Mouse (Mus musculus): ENCODE results near the gene Slc26a6.
A peak's percentile ranks its signal among the peaks of the same experiment; 100 is the strongest.

The Slc26a6 gene

DNA sequence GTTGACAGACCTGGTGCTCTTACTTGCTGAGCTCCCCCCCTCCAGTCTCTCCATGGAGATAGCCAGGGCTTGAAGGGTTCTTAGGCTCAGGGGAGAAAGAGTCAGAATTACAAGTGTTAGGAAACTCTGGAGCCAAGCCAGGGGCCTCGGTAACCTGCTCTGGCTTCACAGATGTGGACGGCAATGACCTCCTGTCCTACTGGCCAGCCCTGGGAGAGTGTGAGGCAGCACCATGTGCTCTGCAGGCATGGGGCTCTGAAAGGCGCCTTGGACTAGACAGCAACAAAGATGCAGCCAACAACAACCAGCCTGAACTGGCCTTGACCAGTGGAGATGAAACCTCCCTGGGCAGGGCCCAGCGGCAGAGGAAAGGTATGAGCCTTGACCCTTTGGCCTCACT is 5.7 kb upstream of the Slc26a6 start:
- peak; percentile 31 to 52 for DNase-seq

GRCm38 (mm10) chr9:108848419-108848818 is 4.7 kb upstream of the Slc26a6 start:
- no peak for DNase-seq

DNA sequence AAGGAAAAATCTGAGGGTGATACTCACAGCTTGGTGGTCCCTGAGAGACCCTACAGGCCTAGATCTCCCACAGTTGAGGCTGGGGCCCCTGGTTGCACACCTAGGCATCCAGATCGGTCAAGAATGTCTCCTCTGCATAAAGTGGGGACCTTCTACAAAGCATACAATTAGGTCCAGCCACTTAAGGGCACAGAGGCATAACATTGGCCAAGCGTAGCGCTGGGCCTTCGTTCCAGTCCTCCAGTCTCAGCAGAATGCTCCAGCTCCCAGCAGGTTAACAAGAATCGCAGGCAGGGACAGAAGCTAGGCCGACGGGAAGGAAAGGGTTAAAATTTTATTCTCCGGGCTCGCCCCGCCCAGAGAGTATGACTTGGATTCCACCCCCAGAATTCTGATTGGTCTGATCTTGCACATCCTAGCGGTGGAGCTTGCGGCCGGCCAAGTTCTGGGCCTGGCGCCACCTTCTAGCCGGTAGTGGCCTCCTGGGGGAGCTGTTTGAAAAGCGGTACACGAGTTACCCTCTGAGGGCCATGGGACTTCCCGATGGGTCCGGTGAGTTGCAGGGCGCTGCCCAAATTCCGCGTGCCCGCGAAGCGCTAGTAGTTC is 655 bp downstream of the Slc26a6 start:
- DNase-seq: peak; percentile 95 to 96

- peak; percentile 90 to 92 for DNase-seq
Measured at GRCm38 (mm10) chr9:108854241-108854696, 1.2 kb downstream of the Slc26a6 start.

DNA sequence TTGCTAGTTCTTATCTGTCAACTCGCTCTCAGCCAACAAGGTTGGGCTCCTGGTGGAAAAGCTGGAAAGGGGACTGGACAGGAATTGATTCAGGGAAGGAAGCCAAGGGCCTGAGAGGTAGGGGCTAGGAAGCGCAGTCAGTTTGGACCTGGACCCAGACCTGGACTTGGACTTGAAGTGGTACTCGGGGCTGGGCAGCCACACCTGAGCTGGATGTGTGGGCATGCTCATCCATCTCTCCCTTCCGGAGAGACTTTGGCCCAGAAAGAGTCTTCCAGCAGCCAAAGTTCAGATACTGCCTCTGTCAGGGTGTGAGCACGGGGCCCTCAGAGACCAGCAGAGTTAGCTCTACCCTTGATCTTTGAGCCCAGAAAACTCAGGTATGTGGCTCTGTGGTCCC is 2.3 kb downstream of the Slc26a6 start:
- no peak for DNase-seq

DNA sequence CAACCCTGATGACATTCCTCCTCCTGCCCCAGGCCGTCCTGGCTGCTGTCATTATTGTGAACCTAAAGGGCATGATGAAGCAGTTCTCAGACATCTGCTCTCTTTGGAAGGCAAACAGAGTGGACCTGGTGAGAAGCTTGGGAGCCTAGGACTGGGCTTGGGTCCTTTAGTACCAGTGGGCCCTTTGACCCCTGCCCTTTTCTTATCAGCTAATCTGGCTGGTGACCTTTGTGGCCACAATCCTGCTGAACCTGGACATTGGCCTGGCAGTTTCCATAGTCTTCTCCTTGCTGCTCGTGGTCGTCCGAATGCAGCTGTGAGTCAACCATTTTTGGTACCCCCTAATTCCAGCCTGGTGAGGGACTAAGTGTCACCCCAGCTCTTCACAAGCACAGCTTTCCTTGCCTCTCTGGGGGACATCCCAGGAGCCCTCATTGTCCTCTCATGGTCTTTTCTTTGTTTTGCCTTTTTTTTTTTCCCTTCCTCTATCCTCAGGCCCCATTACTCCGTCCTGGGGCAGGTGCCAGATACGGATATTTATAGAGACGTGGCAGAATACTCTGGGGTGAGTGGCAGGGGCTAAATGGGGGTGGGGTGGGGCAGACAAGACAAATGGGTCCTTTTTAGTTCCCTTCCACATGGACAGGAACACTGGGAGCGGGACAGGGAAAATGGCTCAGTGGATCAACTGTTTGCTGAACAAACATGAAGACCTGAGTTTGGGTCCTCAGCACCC is 5.9 kb downstream of the Slc26a6 start:
- no peak for DNase-seq

DNA sequence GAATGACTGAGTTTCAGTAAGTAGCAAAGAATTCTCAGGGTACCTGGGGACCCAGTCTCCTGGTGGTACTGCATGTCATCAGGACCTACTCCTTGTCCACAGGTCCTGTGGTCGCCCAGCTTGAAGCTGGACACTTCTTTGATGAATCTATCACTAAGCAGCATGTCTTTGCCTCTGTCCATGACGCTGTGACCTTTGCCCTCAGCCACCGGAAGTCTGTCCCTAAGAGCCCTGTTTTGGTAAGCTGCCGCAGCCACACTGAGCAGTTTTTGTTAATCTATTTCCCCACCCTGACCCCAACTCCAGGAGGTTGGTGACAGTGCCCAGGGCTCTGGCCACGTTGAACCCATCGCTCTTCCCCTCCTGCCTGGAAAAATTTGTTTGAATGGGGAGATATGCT is 59.2 kb downstream of the Slc26a6 start:
- no peak for DNase-seq

- no peak for DNase-seq
Measured at GRCm38 (mm10) chr9:108913161-108913560, 60.1 kb downstream of the Slc26a6 start.

- DNase-seq: no peak
Measured at GRCm38 (mm10) chr9:108913621-108914020, 60.5 kb downstream of the Slc26a6 start.

GRCm38 (mm10) chr9:108914491-108914890 is 61.4 kb downstream of the Slc26a6 start, which contains the start of gene Tmem89:
TSS of gene Tmem89 (plus strand) at chr9:108914619.
- DNase-seq: peak in 1 of 2 experiments; percentile 5

DNA sequence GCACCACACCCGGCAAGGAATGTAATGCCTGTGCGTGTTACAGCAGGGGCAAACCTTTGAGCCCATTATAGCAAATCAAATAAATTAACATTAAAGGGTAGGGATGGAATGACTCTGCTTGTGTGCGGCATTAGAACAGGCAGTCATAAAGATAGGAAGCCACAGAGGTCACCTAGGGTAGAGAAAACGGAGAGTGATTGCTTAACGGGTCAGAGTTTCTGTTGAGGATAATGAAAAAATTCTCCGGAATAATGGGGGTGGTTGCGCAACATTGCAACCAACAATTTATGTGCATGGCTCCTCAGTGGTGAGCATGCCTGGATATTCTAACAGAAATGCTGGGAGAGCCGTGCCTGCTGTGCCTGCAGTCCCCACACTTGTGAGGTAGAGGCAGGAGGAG is 72.8 kb downstream of the Slc26a6 start:
- no peak for DNase-seq

DNA sequence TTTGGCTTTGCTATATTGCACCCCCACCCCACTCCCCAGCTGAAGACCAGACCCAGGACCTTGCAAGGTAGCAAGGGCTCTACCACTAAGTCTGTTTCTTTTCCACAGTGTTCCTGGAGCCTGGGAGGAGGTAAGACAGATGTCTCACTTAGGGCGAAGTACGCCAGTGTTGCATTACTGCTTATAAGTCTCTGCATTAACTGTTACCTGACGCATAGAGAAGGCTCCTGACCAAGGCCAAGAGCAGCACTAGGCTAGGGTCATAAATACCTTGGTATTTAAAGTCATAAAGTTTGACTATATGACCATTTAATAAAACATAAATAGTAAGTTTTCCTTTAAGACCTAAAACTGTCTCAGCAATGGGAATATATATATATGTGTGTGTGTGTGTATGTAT is 75.3 kb downstream of the Slc26a6 start:
- no peak for DNase-seq

DNA sequence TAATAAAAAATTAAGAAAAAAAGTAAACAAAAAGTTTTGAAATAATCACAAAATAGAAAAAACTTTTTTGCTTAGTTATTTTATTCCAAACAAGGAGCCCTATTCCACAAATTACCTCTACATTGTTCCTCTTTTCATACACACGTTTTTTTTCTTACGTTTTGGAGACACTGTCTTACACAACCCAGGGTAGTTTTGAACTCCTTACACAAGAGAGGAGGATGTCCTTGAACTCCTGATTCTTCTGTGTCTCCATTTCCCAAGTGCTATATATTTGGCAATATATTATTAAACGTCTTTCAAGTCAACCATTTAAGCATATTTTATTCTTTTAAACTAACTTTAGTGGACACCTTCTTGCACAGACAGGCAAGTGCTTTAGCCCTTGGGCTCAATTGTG is 82.9 kb downstream of the Slc26a6 start:
- DNase-seq: no peak

GRCm38 (mm10) chr9:108936418-108937364 is 83.6 kb downstream of the Slc26a6 start, which contains the start of gene Uqcrc1:
TSS of gene Uqcrc1 (plus strand) at chr9:108936633.
- peak; percentile 94 to 95 for DNase-seq

DNA sequence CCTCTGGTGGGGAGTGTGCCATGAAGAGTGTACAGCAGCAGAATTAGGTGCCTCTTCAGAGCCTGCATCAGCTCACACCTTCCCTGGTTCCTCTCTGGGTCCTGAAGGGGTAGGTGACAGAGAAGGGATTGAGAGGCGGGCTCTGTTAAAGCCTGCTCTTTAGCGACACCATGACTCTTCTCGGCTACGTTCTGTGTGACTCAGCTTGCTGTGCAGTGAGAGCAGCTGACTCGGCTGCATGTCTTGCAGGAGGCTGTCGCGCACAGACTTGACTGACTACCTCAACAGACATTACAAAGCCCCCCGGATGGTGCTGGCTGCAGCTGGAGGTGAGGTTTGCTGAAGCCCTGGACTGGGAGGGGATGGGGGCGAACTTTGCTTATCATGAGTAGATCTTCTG is 92.0 kb downstream of the Slc26a6 start:
- no peak for DNase-seq

- DNase-seq: no peak
Measured at GRCm38 (mm10) chr9:108945608-108946007, 92.5 kb downstream of the Slc26a6 start.

- DNase-seq: peak in 1 of 2 experiments; percentile 15
Measured at GRCm38 (mm10) chr9:108949231-108949966, 96.3 kb downstream of the Slc26a6 start.

DNA sequence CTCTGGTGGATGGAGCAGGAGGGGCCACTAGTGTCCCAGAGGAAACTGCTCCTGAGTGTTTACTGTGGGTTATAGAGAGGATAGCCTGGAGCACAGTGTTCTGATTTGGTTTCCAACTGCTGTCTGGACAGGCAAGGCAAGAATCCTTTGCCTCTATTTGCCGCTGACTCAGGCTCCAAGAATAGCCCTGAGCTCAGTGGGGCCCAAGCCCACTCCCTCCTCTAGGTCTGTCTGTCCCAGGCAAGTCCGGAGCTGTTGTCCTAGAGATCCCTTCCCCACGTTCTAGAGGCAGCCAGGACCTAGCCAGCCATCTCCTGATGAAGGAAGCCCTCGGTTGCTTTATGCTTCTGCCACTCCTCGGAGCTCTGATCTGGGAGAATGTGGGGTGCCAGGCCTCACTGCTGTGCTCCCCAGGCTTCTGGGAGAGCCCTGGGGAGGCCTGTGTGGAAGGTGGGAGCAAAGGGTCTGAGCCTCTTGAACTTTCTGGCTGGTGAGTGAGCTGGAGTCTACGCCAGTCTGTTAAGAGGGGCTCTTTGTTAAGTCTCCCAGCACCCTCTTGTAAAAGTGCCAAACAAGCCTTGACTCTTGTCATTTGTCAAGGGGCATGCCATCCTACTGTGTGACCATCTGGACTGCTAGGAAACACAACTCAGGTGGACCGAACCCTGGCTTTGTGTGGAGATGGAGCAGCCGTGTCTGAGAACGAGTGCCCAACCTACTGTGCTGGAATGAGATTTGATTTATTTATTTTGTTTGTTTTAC is 97.1 kb downstream of the Slc26a6 start:
- DNase-seq: no peak

DNA sequence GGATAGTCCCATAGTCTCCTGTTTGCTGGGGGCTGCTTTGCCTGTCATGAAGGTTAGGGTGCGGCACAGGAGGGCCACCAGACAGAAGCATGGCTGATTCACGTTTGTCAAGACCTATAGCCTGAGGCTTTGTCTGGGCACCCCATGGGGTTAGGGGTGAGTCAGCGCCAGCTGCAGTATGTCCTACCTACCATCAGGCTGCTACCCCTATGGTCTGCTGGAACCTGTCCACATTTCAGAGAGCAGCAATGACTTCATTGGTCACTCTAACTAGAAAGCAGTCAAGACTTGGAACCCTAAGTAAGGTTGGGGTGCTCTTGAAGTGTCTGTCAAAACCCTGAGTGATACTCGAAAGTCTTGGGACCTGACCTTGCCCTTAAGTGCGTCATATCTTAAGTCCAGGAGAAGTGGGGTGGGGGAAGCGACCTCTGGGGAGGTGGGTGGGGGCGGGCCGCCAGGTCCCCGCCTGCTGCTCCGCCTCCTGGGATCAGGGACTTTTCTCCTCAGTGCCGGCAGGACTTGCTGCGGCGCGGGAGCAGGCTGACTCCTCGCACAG is 100.1 kb downstream of the Slc26a6 start, which contains the start of gene Col7a1:
Col7a1 (plus strand) TSS at position 506 of the 556 bp plus-strand sequence.
- peak; percentile 14 to 34 for DNase-seq

GRCm38 (mm10) chr9:108955241-108955640 is 102.2 kb downstream of the Slc26a6 start:
- no peak for DNase-seq

- DNase-seq: no peak
Measured at GRCm38 (mm10) chr9:108955846-108956245, 102.8 kb downstream of the Slc26a6 start.

Measured in lung, adult 18-20 months (tissue).